Mouse (Mus musculus): ENCODE measurements around the gene Fam131b. TPM values are rescaled to one million over a fixed set of nuclear protein-coding genes. Genes with fewer than 3 reads are reported as not detected.

Gene Fam131b
- 0.18 TPM for polyA plus RNA-seq (2015; fragmentation: Illumina TruSeq; extraction: RNeasy Lipid Tissue Mini Kit (QIAGEN cat#74804); ENCODE audit: insufficient read depth, low read depth, low replicate concordance)

GRCm38 (mm10) chr6:42324482-42325267 is at the start of gene Fam131b:
Gene Fam131b (minus strand): TSS chr6:42324643.

GRCm38 (mm10) chr6:42372816-42373547 is 48.5 kb upstream of the Fam131b start, which contains the start of gene Epha1:
Gene Epha1 (minus strand): TSS chr6:42373268.

GRCm38 (mm10) chr6:42349426-42350020 is 25.1 kb upstream of the Fam131b start, which contains the start of gene Zyx:
Gene Zyx (plus strand): TSS chr6:42349630.

GRCm38 (mm10) chr6:42286448-42286847 is 38.0 kb downstream of the Fam131b start, which contains the start of gene Clcn1:
Gene Clcn1 (plus strand): TSS chr6:42286685.

Other genes starting within 250 kb of the Fam131b start
- not detected for gene Tas2r139, start 183.7 kb downstream of the Fam131b start, polyA plus RNA-seq (2015; fragmentation: Illumina TruSeq; extraction: RNeasy Lipid Tissue Mini Kit (QIAGEN cat#74804); ENCODE audit: insufficient read depth, low read depth, low replicate concordance)
- not detected for gene Tas2r144, start 109.3 kb downstream of the Fam131b start, polyA plus RNA-seq (2015; fragmentation: Illumina TruSeq; extraction: RNeasy Lipid Tissue Mini Kit (QIAGEN cat#74804); ENCODE audit: insufficient read depth, low read depth, low replicate concordance)
- gene Gstk1, start 78.7 kb downstream of the Fam131b start, polyA plus RNA-seq (2015; fragmentation: Illumina TruSeq; extraction: RNeasy Lipid Tissue Mini Kit (QIAGEN cat#74804); ENCODE audit: insufficient read depth, low read depth, low replicate concordance), result 14.2 TPM
- not detected for gene Tmem139, start 62.7 kb downstream of the Fam131b start, polyA plus RNA-seq (2015; fragmentation: Illumina TruSeq; extraction: RNeasy Lipid Tissue Mini Kit (QIAGEN cat#74804); ENCODE audit: insufficient read depth, low read depth, low replicate concordance)
- 6.7 TPM for gene Casp2, start 59.7 kb downstream of the Fam131b start, polyA plus RNA-seq (2015; fragmentation: Illumina TruSeq; extraction: RNeasy Lipid Tissue Mini Kit (QIAGEN cat#74804); ENCODE audit: insufficient read depth, low read depth, low replicate concordance)
- gene Clcn1, start 38.0 kb downstream of the Fam131b start, polyA plus RNA-seq (2015; fragmentation: Illumina TruSeq; extraction: RNeasy Lipid Tissue Mini Kit (QIAGEN cat#74804); ENCODE audit: insufficient read depth, low read depth, low replicate concordance), result not detected
- 21.8 TPM for gene Zyx, start 25.0 kb upstream of the Fam131b start, polyA plus RNA-seq (2015; fragmentation: Illumina TruSeq; extraction: RNeasy Lipid Tissue Mini Kit (QIAGEN cat#74804); ENCODE audit: insufficient read depth, low read depth, low replicate concordance)
- 1.8 TPM for gene Epha1, start 48.6 kb upstream of the Fam131b start, polyA plus RNA-seq (2015; fragmentation: Illumina TruSeq; extraction: RNeasy Lipid Tissue Mini Kit (QIAGEN cat#74804); ENCODE audit: insufficient read depth, low read depth, low replicate concordance)
- gene Tas2r143, start 75.6 kb upstream of the Fam131b start, polyA plus RNA-seq (2015; fragmentation: Illumina TruSeq; extraction: RNeasy Lipid Tissue Mini Kit (QIAGEN cat#74804); ENCODE audit: insufficient read depth, low read depth, low replicate concordance), result not detected
- not detected for gene Tas2r135, start 80.8 kb upstream of the Fam131b start, polyA plus RNA-seq (2015; fragmentation: Illumina TruSeq; extraction: RNeasy Lipid Tissue Mini Kit (QIAGEN cat#74804); ENCODE audit: insufficient read depth, low read depth, low replicate concordance)
- not detected for gene Tas2r126, start 109.9 kb upstream of the Fam131b start, polyA plus RNA-seq (2015; fragmentation: Illumina TruSeq; extraction: RNeasy Lipid Tissue Mini Kit (QIAGEN cat#74804); ENCODE audit: insufficient read depth, low read depth, low replicate concordance)
- not detected for gene Olfr458, start 140.6 kb upstream of the Fam131b start, polyA plus RNA-seq (2015; fragmentation: Illumina TruSeq; extraction: RNeasy Lipid Tissue Mini Kit (QIAGEN cat#74804); ENCODE audit: insufficient read depth, low read depth, low replicate concordance)
- not detected for gene Olfr457, start 151.7 kb upstream of the Fam131b start, polyA plus RNA-seq (2015; fragmentation: Illumina TruSeq; extraction: RNeasy Lipid Tissue Mini Kit (QIAGEN cat#74804); ENCODE audit: insufficient read depth, low read depth, low replicate concordance)
- gene Olfr456, start 162.6 kb upstream of the Fam131b start, polyA plus RNA-seq (2015; fragmentation: Illumina TruSeq; extraction: RNeasy Lipid Tissue Mini Kit (QIAGEN cat#74804); ENCODE audit: insufficient read depth, low read depth, low replicate concordance), result not detected
- not detected for gene Olfr455, start 222.9 kb upstream of the Fam131b start, polyA plus RNA-seq (2015; fragmentation: Illumina TruSeq; extraction: RNeasy Lipid Tissue Mini Kit (QIAGEN cat#74804); ENCODE audit: insufficient read depth, low read depth, low replicate concordance)